Mouse (Mus musculus): Measurements from ENCODE around the gene Ppil2.

Gene Ppil2

DNA sequence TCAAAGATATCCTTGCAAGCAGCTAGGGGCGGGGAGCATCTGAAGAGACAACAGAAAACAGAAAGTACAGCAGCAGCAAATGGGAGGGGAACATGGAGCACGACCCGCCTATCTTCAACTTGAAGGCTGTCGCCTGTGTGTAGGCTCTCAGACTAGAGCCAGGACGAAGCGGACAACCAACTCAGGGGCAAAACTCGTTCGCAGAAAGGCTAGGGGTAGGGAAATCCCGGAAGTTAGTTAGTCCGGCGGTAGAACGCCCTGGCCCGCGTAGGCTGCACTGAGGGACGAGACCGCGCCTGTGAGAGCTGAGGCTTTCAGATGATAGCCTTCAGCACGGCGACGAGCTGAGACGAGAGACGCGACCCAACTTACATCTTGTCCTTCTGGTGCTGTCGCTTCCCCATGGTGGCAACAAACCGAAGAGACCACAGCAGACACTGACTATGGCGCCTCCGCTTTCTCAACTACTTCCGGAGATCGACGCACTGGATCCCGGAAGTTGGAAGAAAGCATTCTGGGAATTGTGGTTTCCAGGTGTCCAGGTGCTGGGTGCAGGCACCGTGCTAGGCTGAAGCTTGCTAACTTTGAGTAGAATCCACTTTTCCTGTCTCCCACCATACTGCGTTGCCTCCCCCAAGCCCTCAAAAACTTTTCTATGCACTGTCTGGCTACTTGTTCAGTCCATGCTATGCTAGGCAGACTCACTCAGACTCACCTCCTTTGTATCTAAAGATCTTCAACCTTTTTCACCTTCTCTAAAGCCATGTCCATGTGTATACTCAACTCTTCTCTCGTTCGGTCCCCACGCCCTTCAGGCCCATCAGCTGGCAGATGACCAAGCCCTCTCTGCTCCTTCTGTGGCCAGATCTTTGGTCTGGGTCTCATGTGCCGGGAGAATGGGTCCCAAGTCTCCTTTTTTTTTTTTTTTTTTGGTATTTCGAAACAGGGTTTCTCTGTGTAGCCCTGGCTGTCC is at the start of gene Ppil2:
TSS of gene Ppil2 (minus strand) at position 487 of the 973 bp plus-strand sequence.
- in situ Hi-C loops (cut with MboI) = no loop called here

DNA sequence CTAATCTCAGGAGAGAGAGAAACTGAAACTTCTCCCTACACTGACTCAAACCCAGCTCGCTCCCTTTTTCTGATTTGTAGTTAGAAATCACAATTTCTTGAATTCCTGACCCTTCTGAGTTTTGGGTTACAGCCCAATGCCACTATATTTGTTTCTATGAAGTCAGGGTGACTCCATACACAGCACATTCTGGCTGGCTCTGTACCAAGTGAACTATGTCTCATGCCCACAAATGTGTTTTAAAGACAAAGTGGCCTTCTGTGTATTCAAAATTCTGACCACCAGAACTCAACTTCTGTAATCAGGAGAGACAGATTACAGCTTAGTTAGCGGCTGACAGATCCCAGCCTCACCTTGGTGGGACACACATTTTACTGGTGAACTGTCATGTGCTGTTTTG is 43.3 kb upstream of the Ppil2 start:
- in situ Hi-C loops (cut with MboI) = no loop called here

DNA sequence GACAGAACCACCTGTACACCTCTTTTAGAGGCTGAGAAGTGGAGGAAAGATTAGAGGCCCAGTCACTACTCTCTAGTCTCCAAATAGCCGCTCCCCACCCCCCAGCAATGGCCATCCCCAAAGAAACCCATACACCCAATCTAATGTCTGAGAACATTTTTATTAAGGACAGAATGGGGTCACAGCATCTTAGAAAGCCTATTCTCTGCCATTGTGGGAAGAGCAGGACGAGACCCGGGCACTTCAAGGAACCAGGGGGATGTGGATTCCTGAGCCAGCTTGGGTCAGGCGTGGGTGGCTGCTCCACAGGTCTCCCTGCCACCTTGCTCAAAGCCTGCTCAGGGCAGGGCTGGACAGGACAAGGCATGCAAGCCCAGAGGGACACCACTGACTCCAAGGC is 40.8 kb upstream of the Ppil2 start:
- in situ Hi-C loops (cut with MboI) = no loop called here

DNA sequence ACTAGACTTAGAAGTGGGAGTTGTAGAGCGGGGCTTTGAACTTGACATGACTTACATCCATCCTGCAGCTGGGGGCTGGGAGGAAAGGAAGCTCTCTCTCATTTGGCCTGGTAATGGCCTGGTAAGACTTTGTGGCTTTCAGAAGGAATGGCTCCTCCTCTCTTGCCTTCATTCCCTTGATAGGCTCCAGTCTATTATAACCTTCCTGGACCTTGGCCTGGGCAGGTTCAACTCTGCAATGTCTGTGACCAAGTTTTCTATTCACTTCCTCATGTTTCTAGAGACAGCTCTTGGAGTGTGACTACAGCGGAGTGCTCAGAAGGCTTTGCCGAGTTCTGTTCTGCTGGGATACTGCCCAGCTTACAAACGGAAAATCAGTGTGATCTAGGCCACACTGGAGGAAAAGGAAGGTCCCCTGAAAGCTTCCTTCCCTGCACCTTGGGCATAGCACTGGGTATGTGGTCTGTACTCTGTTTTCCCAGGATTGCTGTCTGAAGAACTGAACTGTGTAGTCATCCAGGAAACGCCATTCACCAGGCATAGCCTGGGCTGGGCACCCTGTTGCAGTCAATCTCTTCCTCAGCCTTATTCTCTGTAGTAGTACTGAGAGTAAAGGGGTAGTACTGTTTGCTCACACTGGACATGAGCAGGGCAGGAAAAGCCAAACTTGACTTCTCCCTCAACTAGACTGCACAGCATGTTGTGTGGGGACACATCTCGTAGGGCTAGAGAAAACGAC is 39.6 kb upstream of the Ppil2 start:
- in situ Hi-C loops (cut with MboI) = no loop called here

DNA sequence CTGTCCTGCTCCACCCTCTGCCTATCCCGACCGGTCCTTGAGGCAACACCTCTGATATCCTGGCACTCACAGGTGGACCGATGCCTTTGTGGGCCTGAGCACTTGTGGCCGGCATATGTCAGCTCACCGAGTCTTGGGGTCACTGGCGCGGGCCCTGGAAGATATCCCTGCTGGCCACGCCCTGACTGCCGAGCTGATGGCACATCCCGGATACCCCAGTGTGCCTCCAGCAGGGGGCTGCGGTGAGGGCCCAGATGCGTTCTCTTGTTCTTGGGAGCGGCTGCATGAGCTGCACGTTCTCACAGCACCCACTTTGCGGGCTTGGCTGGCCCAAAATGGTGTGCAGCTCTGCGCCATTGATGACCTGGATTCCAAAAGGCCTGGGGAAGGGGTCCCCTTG is 37.0 kb upstream of the Ppil2 start:
- in situ Hi-C loops (cut with MboI) = no loop called here

DNA sequence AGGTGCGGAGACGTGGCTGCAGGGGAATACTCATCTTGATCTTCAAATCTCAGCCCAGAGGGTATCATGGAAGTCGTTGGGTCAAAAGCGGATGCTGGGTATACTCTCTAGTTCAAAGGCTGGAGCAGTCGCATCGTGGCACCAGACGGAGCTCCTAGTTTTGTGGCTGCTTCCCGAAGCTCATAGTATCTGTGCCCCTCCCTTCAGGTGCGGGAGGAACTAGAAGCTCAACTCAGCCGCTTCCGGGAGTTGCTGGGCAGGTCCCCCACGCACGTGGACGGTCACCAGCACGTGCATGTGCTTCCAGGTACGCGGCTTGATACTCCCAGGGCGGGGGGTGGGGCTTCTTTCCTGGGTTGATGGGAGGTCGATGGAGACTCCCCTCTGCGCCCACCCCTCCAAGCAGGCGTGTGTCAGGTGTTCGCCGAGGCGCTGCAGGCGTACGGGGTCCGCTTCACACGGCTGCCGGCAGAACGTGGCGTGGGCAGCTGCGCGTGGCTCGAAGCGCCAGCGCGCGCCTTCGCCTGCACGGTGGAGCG is 36.4 kb upstream of the Ppil2 start:
- in situ Hi-C loops (cut with MboI) = no loop called here

DNA sequence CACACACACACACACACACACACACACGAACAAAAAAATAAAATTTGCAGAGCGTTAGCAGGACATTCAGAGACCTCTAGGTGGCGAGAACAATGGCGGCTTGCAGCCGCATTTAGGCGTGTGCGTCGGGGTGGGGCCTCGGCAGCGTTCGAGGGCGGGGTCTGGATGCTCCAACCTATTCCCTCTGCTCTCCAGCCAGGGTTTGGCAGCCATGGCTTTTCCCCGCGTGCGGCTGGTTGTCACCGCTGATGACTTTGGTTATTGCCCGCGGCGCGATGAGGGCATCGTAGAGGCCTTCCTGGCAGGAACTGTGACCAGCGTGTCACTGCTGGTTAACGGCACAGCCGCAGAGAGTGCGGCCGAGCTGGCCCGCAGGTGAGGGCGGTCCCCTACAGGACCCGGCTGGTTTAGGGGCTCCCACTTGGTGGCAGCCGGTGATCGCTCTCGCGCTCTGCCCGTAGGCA is 35.7 kb upstream of the Ppil2 start, which contains the start of gene Ccdc116:
TSS of gene Ccdc116 (minus strand) at position 458 of the 464 bp plus-strand sequence.
- in situ Hi-C loops (cut with MboI) = no loop called here

DNA sequence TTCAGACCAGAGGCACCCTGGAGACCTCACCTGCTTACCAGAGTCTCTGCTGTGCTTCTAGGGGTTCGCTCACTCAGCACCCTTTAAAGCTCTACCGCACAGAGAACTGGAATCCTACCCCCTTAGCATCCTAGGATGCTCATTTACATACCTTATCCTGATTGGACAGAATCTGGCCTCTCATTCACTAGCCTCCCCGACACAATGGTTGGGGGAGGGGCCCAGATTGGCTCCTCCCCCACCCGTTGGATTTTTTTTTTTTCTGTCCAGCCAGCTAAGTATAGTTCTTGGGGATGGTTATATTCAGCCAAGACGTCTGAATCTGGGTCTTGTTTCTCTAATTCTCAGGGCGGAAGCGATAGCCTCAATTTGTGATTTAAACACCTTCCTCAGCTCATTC is 33.3 kb upstream of the Ppil2 start, which contains the start of gene Ydjc:
TSS of gene Ydjc (plus strand) at position 283 of the 400 bp plus-strand sequence.
- in situ Hi-C loops (cut with MboI) = no loop called here

DNA sequence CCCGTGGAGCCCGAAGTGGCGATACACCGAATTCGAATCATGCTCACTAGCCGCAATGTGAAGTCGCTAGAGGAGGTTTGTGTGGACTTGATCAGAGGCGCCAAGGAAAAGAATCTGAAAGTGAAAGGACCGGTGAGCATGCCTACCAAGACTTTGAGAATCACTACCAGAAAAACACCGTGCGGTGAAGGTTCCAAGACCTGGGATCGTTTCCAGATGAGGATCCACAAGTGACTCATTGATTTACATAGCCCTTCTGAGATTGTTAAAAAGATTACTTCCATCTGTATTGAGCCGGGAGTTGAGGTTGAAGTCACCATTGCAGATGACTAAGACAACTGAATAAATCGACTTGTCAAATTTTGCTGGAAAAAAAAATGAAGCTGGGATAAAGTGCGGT is 26.3 kb upstream of the Ppil2 start:
- in situ Hi-C loops (cut with MboI) = no loop called here

DNA sequence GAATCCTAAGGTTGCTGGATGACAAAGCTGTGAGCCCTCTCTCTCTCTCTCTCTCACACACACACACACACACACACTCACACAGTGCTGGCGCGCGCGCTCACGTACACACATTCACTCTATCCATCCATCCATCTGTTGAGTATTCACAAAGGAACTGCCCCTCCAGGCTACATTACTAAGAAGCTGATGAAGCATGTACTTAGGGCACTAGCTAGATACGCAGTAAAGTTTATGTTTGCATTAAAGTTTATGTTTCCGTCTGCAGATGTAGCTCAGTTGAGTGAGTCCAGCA is 21.8 kb upstream of the Ppil2 start:
- in situ Hi-C loops (cut with MboI) = loop anchor here (5.0 kb wide), 1 partner anchor 69 kb away; the partner anchor contains the start of gene Ube2l3

DNA sequence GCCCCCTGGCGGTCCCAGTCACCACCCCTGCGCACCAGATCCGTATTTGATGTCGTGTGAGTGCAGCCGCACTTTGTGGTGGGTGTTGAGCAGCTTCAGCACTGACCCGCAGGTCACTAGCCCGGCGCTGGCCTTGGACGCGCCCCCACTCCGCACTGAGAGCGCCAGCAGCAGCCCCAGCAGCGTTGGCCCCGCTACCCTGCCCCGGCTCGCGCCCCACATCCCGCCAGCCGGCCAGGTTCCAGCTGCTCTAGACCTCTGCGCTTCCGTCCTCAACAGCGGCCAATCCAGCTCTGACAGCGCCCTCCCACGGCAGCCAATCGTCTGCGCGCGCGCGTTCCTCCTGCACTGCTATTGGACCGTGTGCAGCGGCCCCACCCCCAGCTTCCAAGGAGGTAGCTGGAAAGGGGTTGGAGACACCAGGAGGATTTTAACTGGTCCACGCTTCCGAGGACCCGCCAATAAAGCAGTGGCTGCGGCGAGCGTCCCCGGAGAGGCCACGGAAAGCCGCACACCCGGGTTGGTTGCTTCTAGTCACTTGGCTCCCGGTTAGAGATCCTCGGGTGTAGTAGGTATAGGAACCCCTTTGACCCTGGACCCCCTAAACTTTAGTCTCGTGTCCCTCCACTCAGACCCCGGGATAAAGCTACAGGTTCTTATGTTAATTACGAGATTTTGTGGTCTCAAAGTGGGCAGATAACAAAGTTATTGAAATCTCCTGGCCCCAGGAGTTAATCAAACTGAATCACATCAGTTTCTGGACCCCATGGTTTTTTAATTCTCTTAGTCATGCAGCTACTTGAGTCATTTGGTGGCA is 21.2 kb upstream of the Ppil2 start, which contains the start of gene Sdf2l1:
TSS of gene Sdf2l1 (minus strand) at position 295 of the 817 bp plus-strand sequence.
- in situ Hi-C loops (cut with MboI) = loop anchor here (5.0 kb wide), 1 partner anchor 70 kb away; the partner anchor contains the start of gene Ube2l3

DNA sequence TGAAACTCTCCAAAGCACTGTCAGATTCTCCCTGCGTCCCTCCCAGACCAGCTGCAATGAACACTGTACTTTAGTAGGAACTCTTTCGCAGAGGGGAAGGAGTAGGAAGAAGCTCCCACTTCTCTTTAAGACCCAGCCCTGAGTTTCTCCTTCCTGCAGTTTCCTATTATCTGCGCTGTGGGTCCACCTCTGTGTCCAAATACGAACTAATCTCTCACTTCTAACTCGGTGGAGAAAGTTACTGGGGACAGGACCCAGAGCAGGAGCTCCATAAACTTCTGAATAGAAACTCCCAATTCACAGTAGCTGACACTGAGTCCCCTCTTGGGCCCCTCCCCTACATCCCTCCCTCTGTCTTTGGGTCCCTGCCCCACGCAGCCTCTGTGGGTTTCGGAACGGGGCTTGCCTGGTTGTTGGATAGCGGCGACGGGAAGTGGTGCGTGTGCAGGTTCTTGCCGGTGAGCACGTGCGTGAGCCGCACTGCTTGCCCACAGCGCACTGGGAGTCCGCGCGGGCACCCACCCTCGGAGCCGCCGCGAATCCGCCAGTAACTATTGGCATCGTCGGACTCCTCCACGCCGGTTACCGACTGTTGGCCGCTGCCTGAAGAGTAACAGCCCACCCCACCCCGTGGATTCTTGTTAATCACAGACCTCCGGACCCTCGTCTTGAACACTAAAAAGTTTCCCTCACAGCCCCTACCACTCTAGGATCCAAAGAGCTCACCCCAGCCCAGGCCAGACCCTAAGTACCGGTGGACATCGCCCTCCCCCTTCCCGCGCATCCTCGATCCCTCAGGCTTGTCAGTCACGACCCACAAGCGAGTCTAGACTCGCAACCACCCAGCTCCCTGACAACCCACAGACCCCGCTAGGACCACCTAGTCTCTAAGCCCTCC is 20.4 kb upstream of the Ppil2 start:
- in situ Hi-C loops (cut with MboI) = loop anchor here (5.0 kb wide), 1 partner anchor 71 kb away; the partner anchor contains the start of gene Ube2l3

DNA sequence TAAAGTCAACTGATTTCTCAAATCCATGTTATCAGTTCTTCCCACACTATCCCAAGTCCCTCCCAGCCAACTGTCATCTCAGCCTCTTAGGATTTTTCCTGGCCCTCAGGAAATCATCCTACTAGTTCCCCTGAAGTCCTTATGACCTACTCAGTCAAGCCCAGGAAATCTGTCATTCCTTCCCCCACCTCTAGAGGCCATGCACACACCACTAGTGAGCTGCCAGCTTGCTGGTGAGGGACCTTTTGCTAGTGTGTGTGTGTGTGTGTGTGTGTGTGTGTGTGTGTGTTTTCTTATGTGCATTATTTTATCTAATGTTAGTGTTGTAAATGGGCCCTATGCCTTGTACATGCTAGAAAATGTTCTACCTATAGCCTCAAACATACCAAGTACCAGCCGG is 16.2 kb upstream of the Ppil2 start:
- in situ Hi-C loops (cut with MboI) = no loop called here

DNA sequence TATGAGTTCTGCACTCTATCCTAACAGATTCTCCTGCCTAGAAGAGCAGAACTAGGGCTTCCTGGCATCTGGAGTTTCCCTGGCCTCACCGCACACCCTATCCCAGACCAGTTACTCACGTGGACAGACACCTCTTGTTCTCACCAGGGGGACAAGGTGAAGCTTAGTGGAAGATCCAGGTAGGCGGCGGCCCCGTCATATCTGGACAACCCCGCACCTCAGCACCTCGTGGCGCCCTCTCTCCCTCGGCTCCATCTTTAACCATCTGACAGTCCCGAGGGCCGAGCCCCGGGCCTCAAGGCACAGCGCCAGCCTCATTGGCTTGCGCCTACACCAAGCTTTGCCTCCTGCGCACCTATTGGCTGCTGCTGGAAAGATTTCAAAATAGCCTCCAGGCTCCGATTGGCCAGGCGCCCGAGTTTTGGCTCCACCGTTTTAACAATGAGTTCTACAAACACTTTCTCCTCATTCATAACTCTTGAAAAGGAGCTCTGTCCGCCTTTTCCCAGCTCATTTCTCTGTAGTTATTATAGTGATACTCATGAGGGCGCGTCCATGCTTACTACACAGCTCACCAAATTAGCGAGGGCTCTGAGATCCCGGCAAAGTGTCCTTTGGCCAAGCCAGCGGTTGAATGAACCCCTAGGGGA is 13.9 kb upstream of the Ppil2 start, which contains the start of gene 2610318N02Rik:
TSS of gene 2610318N02Rik (minus strand) at position 297 of the 650 bp plus-strand sequence.
- in situ Hi-C loops (cut with MboI) = no loop called here

DNA sequence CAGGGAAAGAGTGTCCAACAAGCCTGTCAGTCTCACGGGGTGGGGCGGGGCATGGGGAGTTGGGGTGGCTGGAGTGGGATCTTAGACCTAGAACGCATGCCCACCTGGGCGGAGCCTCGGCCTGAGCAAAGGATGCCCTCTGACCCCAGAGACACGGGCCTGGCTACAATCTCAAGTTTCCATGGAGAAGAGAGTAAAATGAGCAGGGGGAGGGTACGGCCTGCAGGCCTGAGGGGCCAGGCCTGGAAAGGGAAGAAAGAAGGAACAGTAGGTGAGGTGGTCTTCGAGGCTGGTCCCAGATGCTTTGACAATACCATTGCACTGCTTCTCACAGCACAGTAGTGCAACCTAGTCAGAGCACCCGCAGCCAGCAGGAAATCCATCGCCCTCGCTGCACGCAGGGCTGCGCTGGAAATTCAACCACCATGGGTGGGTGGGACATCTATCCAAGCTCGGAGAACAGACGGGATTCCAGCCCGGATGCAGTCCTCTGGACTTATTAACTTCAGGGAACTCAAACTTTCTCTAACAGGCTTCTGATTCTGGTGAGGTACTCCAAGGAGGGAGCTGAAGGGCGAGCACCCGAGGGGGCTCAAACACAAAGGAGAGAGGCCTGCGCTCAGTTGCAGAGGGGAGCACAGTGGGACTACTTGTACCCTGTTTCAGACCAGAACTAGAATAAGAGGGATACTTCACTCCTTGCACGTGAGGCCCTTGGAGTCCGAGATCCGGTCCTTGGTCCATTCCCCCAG is 13.2 kb upstream of the Ppil2 start:
- in situ Hi-C loops (cut with MboI) = no loop called here

DNA sequence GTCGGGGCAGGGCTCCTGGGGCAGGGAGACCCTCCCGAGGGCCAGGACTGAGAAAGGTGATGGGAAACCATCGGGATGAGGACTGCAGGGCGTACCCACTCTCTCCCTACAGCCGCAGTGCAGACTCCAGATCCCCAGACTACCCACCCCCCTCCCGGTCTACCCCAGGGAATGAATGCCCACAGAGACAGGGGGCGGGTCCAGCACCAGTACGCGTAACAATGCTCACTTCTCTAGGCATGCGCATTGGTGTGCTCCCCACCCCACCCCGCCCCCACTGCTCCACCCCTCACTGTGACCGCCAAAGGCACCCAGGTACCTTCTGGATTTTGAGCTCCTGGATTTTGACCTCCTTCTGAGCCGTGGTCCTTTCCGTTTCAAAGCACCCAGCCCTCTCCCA is 10.5 kb upstream of the Ppil2 start:
- in situ Hi-C loops (cut with MboI) = no loop called here

DNA sequence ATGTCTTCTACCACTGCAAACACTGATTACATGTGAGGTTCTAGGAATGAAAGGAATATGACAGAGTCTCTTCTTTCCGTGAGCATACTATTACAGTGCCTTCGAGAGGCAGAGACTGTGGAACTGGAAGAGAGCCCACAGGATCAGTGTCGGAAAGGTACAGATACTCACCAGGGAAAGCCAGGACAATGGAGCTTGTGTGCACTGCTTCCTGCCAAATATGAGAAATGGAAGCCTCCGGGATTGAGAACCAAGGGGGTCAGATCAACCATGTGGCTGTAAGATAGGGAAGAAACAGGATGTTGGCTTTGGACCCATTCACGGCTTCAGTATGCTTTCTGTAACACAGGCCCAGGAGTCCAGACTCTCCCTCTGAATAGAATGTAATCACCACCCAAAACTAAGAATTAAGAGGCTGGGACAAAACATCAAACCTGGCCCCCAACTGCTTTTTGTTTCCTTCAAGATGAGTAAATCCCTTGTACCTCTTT is 6.3 kb upstream of the Ppil2 start:
- in situ Hi-C loops (cut with MboI) = no loop called here

DNA sequence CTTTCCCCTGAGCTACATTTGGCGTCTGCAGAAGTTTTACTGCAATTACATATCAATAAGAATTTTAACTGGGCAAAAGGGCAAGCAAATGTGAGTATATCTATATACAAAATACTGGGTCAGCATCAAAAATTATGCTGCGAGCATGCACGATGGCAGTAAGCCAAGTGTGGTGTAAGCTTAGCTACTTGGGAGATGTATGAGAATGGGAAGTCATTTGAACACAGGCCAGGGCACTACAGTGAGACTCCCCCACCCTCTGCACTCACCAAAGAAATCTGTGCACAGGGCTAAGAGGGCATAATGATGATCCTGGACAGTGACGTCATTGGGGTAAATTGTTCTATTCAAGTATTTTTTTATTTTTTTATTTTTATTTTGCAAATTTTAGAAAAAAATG is 6.5 kb downstream of the Ppil2 start:
- in situ Hi-C loops (cut with MboI) = no loop called here
